Mouse (Mus musculus) MEL-GATA-1-ER (cell line): ENCODE measurements around the gene Atp5mpl.
A peak's percentile ranks its signal among the peaks of the same experiment; 100 is the strongest.
"Not testable (repeated sequence)": the region's sequence is repeated elsewhere in the genome, so short reads cannot be mapped to it uniquely, and the experiment has no call there.

Experiments used
- DNase-seq: peaks from one replicate; pipeline ENCODE4 v3.0.0-alpha.2; 2012; ENCODE audit warnings: low read depth; ENCODE audit errors: extremely low read depth

Atp5mpl gene

DNA sequence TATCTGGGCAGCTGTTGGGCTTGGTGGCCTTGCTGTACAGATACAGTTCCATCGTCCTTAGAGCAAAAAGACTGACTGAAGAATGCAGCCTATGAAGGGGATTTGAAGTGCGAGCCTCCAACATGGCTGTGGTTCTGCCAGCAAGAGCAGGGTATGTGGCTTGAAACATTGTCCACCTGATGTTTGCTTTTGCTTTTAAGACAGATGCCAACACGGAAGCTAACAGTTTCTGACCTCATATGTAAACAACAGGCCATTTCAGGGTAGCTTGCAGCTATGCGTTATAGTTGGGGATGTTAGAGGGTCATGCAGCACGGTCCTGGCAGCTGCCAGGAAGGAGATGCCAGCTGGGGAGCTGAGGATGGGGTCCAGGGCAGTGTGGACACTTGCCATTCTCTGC lies 16.3 kb downstream of the Atp5mpl start:
- no peak for DNase-seq

DNA sequence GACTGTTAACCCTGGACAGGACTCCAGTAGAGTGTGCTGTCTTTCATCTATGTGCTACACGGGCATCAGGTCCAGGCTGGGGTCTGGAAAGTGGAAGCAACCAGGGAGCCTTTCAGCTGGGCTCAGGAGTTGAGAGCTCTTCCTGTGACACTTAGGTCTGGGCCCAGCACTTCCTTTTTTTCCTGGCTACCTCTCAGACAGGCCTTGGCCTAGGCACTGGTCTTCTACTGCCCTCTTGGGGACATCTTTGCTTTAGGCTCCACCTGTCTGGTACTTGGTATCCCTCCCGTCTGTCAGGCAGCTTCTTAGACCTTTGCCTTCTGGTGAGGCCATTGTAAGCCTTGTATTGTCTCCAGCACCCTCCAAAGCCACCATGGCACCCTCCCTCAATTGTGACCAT lies 20.1 kb downstream of the Atp5mpl start:
- DNase-seq, result peak; percentile 82

DNA sequence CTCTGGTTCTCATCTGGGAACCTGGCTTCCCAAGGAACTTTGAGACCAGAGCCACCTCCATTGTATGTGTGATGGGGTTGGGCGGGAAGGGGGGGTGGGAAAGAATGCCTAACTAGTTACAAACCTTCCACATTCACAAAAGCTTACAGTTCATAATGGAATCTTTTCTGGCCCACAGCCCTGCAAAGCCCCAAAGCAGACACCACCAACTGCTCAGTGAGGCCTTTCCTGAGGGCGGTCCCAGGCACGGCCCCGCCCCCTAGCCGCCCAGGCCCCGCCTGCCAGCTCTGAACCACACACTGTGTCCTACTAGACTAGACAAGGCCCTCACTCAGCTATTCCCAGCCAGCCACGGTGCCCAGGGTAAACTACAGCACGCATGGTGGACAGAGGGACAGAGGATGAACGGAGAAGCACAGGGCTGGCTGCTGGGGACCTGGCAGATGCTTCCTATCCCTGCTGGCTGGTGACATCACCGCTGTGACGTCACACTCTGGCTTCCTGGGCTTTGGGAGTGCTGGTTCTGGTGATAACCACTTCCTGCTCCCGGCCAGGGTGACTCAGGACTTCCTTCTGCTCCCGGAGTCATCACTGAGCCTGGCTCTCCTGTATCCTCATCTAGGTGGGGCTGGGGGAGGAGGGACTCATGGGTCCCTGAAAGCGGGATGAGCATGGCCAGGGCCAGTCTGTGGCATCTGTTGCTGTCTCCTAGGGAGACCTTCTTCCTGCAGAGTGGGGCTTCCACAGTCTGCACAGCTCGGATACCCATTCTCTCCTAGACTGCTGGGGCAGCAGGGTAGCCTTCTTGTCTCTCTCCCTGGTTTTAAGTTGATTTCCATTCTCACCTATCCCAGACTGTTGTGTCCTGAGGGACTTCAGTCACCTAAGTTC lies 20.8 kb downstream of the Atp5mpl start:
- DNase-seq, result not testable (repeated sequence)

DNA sequence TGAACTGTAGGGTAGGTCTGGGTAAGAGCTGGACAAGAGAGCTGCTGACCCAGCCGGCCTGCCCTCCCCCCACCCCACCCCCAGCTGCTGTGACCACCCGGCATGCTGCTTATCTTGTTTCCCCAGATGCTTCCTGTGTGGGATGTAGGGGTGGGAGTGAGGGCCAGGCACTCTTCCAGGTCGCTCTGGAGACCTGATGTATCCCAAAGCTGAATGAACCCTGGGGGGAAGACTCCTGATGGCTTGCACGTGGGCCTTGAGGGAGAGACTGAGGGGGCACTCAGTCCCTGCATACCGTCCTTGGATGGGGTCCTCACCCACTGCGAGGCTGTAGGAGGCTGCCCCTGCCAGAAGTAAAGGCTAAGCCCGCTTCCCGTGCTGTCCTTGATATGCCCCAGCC lies 21.7 kb downstream of the Atp5mpl start:
- DNase-seq, result peak; percentile 68

DNA sequence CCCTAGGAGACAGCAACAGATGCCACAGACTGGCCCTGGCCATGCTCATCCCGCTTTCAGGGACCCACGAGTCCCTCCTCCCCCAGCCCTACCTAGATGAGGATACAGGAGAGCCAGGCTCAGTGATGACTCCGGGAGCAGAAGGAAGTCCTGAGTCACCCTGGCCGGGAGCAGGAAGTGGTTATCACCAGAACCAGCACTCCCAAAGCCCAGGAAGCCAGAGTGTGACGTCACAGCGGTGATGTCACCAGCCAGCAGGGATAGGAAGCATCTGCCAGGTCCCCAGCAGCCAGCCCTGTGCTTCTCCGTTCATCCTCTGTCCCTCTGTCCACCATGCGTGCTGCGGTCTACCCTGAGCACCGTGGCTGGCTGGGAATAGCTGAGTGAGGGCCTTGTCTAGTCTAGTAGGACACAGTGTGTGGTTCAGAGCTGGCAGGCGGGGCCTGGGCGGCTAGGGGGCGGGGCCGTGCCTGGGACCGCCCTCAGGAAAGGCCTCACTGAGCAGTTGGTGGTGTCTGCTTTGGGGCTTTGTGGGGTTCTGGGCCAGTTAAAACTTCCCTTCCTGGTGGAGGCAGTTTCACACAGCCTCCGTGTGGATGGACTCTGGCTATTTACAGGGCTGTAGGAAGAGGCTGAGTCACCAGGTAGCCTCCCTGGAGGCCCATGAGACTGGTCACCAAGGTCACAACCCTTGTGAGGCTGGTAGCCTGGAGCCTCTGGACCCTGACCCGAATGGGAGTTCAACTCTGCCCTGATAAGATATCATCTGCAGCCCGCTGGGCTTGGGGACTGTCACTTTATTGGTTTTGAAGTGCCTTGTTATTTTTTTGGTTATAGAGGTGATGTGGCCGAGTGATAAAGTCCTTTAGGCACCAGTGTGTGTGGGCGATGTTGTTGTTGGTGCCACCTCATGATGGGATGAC lies 22.5 kb downstream of the Atp5mpl start:
- DNase-seq, result not testable (repeated sequence)

DNA sequence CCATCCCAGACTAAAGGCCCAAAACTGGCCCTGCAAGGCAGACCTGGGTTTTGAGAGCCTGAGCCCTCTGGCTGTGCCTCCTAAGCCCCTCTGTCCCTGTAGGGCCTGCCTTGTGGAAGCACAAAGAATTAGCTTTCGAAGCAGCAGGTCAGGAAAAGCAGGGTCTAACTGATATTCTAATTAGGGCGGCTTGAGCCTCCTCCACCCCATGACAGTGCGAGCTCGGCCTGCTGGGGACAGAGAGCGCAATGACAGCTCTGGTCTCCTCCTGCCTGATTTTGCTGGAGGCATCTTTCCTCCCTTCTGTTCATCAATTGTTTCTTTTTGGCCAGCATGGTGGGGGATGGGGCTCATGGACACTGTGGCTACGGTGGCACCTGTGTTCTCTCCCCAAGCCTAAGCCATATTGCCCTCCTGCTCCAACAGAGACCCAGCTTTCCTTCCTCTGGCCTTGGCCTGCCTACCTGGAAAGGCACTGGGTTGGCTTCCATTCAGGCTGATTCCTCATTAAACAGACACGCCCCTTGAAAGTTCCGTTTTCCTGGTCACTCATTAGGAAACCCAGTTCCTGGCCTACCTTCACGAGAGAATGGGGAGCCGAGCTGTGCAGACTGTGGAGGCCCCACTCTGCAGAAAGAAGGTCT lies 23.2 kb downstream of the Atp5mpl start:
- DNase-seq, result no peak

DNA sequence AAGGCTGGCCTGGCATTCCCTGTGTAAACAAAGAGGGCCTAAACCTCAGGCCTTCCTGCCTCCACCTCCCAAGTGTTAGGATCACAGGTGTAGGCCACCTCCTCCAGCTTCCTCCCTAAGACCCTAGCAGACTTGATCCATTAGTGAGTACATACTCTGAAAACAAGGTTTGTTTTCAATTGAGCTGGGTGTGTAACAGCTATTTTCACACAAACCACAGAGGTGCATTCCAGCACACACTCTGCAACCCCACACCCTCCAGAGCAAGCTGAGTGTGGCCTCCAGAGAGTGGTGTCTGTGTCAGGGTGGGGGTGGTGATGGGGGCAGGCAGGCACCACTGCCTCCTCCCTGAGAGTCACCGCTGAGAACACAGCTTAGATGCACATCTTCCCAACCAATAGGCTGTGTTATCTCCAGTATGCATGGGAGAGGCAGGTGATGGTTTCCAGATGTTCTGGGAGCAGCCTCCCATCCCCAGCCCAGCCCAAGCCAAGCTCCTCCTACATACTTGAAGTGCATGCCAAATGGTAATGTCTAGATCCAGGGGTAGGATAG lies 28.1 kb downstream of the Atp5mpl start:
- DNase-seq, result no peak

DNA sequence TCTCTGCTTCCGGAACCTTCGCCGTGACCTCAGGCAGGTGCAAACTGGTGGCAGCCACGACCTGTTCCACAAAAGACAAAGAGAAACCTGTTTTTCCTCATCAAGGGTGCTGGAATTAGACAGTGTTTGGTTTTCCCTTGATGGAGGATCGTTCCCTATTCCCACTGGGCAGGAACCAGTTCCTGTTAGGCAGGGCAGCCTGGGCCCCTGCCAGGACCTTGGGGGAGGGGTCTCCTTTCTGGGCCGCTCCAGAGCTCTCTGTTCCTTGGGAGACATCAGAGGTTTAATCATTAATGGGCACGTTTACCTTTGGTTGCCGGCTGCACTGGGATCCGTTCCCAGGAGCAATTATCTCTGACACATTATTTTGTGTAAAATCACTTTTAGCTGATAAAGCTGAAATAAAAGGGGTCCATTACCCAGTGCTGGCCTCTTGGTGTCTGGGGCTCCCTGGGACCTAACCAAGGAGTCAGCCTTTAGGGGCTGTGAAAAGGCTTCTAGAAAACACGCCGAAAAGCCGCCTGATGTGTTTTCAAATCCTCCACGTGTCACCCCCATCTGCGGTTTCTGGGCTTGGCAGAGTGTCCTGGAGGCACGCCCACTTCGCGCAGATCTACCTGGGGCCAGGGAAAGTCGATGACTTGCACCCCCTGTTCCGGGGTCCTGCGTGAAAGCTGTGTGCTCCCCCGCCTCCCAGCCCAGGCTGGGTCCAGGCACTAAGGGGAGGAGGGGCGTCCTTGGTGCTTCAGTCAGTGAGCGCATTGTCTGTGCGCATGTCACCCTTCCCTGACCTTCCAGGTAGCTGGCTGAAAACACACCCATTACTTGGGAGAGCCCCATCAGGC lies 29.8 kb downstream of the Atp5mpl start:
- no peak for DNase-seq

DNA sequence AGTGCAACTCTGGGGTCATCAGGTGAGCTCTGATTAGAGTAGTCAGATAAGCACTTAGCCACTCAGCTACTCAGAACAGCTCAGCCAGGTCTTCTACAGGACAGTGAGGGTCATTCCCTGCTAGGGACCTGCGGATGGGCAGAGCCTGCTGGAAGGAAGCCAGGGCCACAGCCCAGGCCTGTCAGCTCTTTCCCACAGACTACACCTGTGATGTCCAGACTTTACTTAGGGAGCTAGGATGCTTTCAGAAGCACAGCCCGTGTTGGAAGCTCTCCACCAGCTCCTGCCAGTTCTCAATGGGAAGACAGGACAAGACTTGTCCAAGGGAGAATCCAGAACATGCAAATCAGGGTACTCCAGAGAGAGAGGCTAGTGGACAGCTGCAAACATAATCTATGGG lies 32.8 kb downstream of the Atp5mpl start:
- no peak for DNase-seq

DNA sequence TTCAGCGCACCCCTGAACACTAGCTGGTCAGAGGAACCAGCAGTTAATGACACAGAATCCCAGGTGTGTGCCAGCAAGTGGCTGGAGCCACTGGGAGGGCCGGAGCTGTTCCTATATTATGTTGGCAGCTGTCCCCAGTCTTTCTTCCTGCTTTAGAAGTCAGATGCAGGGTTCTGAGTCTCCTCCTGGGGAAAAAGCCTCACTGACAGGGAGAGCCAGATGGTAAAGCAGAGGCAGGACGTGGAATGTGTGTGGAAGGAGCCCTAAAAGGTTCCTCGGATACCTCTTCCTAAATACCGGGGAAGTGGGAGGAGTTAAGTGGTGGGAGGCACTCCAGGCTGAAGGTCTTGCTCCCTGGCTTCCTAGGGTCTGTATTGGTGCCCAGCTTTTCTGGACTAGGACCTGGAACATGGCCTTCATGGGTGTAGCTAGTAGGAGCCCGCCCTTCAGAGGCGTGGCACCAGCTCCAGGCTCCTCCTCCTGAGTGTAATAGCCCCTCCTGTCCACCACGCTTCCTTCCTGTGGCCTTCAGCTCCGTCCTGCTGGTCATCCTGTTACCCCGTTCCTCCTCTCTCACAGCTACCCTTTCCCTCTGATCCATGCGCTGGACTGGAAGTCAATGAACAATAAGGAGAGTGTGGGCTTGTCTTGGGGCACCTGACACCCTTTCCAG lies 33.6 kb downstream of the Atp5mpl start:
- no peak for DNase-seq

DNA sequence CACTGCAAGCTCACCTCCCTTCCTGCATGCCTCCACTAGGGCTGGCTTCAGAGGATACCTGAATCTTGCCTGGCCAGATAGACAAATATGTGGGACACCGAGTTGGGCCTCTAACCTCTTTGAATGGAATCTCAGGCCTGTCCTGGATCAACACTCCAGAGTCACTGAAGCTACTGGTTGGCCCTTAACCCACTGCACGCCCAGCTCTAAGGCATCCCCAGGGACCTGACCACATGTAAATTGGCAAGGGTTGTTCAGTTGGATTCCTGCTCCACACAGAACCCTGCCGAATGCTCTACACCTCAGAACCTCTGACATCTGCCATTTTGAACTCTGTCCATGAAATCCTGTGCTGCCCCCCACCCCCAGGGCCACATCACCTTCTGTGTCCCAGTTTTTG lies 34.3 kb downstream of the Atp5mpl start:
- no peak for DNase-seq

DNA sequence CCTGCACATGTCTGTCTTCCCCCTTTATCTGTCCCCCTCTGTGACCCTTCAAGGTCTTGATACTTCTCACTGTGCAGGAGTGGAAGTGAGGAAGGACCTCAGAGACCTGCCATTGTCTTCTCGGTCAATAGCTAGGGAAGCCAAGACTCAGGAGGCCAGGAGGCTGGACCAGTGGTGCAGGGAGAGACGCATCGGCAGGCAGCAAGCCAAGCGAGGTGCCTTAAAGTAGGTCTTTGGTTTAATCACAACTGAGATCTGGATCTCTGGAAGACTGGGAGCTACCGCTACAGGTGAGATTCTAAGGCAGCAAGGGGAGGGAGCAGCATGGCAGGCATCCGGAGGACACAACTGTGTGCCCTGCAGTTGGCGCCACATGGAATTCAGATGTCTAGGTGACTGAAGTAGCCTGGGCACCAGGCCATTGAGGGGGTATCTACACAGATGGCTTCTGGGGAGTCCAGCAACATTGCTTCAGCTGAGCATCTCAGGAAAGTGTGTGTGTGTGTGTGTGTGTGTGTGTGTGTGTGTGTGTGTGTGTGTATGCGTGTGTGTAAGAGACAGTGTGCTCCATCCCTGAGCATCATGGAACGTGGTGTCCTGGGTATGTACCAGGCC lies 35.3 kb downstream of the Atp5mpl start:
- no peak for DNase-seq

DNA sequence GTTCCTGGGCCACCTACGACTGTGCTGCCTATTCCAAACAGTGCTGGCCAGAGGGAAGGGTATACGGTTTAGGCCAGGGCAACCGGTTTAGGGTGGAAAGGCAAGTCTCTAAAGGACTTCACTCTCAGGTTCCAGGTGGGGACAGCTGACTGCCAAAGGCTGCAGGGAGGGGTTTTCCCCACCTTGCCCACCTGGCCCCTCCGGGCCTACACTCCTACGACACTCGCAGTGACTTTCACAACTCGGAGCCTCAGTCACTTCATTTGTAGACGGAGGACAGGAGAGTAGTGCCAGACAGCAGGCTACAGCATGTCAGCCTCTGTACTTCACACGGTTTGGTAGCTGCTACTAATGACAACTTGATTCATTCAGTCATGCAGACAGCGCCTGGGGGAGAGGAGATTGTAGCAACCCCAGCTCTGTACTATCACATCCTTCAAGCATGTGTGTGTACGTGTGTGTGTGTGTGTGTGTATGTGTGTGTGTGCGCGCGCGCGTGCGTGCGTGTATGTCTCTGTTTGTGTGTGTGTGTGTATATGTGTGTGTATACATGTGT lies 38.3 kb downstream of the Atp5mpl start:
- DNase-seq, result no peak

DNA sequence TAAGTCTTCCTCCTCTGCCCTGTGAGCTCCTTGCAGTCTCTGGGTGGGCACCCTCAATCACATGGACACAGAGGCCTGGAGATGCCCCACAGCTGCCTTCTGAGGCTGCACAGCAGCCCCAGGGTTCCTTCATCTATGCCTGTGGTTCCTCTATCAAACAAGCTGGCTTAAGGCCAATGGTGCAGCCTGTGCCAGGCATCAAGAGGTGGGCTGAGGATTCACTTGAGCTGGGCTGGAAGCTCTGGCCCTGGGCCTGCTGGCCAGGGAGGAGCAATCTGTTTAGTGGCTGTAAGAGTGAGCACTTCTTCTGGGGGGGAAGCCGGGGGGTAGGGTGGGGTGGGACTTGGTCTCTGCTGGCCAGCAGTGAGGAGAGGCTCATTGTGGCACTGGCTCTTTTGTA lies 39.4 kb downstream of the Atp5mpl start:
- DNase-seq, result no peak

DNA sequence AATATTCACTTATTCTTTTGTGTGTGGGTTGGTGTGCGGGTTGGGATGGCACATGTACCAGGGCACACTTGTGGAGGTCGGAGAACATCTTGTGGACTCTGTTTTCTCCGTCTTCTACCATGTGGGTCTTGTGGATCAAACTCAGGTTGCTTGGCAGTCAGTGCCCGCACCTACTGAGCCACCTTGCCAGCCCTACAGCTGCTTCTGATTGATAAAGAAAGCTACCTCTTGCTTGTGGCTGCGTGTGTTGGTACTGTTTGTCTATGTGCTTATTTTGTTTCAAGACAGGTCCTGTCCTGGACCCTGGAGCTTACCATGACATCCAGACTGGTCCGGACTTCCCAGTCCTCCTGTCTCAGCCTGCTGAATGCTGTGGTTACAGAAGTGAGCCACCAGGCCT lies 43.7 kb downstream of the Atp5mpl start:
- no peak for DNase-seq

DNA sequence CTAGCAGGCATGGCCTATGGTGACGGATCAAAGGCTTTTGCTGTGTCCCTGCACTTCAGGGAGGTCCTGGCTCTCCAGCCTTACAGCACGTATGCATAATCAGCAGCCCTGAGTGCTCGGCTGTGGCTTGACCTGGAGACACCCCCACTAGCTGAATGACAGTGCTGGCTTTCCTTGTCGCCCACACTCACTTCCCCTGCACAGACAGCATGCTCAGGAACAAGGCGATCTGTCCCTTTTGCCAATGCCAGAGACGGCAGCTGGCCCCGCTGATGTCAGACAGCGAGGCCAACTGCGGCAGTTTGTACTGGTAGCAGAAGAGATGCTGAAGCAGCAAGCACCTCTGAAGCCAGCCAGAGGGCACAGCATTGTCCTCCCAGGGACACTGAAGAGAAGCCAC lies 46.7 kb downstream of the Atp5mpl start:
- no peak for DNase-seq

DNA sequence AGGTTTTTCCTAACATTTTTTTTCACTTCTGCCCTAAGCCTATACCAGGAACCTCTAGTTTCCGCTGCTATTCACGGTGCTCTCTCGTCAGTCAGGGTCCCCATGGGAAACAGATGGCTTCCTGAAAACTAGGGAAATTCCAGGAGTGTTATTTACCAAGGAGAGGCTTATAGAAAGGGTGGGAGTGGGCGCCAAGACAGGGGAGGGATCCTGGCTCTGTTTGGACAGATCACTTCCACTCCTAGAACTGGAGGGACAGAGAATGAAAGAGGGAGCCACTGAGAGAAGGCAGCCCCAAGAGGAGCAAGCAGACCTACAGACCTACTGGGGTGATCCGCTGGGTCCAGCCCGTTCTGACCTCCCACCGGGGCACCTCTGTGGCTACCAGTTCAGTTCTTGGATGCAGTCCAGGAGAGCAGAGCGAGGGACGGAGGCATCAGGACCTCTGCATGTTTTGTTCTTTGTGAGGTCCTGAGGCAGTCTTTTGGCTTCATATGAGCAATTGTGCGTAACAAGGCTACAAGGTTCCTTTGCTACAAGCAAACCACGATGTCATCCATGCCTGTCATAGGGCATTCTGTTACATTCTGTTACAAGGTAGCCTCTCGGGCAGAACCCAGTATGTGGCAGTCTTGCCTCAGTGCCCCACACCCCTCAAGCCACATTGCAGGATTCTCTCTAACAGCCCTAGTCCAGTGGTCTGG lies 50.1 kb downstream of the Atp5mpl start:
- DNase-seq, result no peak

DNA sequence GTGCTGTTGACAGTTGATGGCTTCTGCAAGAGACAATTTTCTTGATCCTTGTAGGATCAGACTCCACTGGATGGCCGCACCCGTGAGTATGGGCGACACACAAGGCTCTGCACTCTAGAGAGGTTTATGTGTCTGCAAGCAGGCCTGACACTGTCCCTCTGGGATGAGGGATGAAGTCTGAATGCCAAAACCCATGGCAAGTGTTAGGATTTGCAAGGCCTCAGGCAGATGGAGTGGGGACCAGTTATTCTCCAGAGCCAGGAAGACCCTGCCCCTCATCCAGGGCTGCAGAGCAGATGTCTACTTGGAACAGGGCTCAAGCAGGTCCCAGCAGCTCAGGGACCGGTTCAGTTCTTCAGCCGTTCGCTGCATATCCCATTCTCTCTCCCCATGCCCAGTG lies 51.0 kb downstream of the Atp5mpl start:
- no peak for DNase-seq

DNA sequence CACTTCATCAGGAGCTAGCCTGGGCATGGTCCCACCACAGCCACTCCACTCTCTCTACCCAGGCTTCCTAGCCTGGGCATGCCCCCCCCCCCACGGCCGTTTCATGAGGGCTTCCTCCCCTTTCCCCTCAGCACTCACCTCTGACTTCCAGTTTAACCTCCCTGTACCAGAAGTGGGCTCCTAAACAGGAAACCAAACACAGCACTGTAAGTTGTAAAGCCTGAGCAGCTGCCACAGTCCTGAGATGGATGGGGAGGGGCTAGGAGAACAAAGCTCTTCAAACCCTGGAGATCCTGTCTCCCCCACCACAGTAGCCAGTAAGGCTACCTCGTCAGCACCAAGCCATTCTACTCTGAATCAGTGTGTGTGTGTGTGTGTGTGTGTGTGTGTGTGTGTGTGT lies 52.7 kb downstream of the Atp5mpl start:
- DNase-seq, result no peak
